In the genomic region with DNA sequence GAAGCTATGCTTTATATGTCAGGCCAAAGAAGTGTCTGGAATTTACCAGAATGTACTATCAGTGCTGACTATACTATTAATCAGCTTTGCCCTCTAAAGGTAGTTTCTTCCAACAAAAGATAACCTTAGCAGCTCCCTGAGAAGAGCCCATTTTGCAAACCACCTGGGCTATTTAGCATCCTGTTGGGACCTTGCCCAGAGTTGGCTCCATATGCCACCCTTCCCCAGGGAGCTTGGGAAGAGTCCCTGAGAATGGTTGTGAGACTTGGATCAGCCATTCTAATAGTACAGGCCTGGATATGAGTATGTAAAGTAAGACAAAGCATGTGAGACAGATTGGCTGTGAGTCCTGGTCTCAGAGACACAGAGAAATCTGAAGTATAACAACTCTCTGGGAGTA, we compare ENCODE assay signal across 18 mouse cellular contexts.
DNase-seq lines count a peak whose midpoint lies in the region; ATAC-seq lines count a peak whose summit lies in the region.
"Had no signal": no experiment of that assay in that cellular context is flagged by ENCODE, and none has a peak within 500 bp of the region (broad histone marks: within the 10 kb centered on the region; RNA-seq: fewer than 3 reads in every experiment).

No protein-coding gene starts in this region.

- H3K9me3 ChIP-seq in midbrain, embryonic 11.5 days (ENCODE audit: control insufficient read depth, low read length), result no peaks in the 10 kb centered on the region
- no peaks in the 10 kb centered on the region for H3K9me3 ChIP-seq in limb, embryonic 10.5 days (replicated peaks)
- H3K9me3 ChIP-seq: embryonic facial prominence, embryonic 12.5 days; forebrain, embryonic 15.5 days; heart, embryonic 13.5 days had no signal

- no peaks in the 10 kb centered on the region for H3K27me3 ChIP-seq in midbrain, embryonic 11.5 days (ENCODE audit: control insufficient read depth, insufficient read depth, low read length)
- no peaks in the 10 kb centered on the region for H3K27me3 ChIP-seq in limb, embryonic 10.5 days (ENCODE audit: low read depth, poor library complexity, severe bottlenecking)
- H3K27me3 ChIP-seq: embryonic facial prominence, embryonic 12.5 days; forebrain, embryonic 15.5 days; heart, embryonic 13.5 days had no signal

- H3K4me2 ChIP-seq in midbrain, embryonic 11.5 days, result no peak overlapping the region
- H3K4me2 ChIP-seq: embryonic facial prominence, embryonic 12.5 days; forebrain, embryonic 15.5 days; heart, embryonic 13.5 days had no signal

- H3K9ac ChIP-seq in midbrain, embryonic 11.5 days (ENCODE audit: low read length), result no peak overlapping the region
- H3K9ac ChIP-seq: embryonic facial prominence, embryonic 12.5 days; forebrain, embryonic 15.5 days; heart, embryonic 13.5 days had no signal

- no peak for ATAC-seq in midbrain, embryonic 11.5 days (ENCODE audit: low FRiP score)
- ATAC-seq: forebrain, embryonic 15.5 days; inflammation-experienced regulatory T-cells, adult 6 months; intestine, postnatal 0 days had no signal

- H3K4me3 ChIP-seq in midbrain, embryonic 11.5 days (ENCODE audit: low read depth, low read length), result no peak overlapping the region
- no peak overlapping the region for H3K4me3 ChIP-seq in limb, embryonic 10.5 days
- H3K4me3 ChIP-seq: embryonic facial prominence, embryonic 12.5 days; forebrain, embryonic 15.5 days; heart, embryonic 13.5 days had no signal

- no peaks in the 10 kb centered on the region for H3K36me3 ChIP-seq in midbrain, embryonic 11.5 days (ENCODE audit: control insufficient read depth, insufficient read depth, low read length)
- H3K36me3 ChIP-seq in limb, embryonic 10.5 days, result no peaks in the 10 kb centered on the region
- H3K36me3 ChIP-seq: embryonic facial prominence, embryonic 12.5 days; forebrain, embryonic 15.5 days; heart, embryonic 13.5 days had no signal

- no peak overlapping the region for H3K27ac ChIP-seq in midbrain, embryonic 11.5 days (ENCODE audit: low read depth, low read length)
- H3K27ac ChIP-seq in limb, embryonic 10.5 days, result no peak overlapping the region
- H3K27ac ChIP-seq: embryonic facial prominence, embryonic 12.5 days; forebrain, embryonic 15.5 days; heart, embryonic 13.5 days had no signal

- DNase-seq in cerebellum, adult 11 months, result peak; percentile 23
- peak; percentile 41 to 49 for DNase-seq in cerebellum, adult 18-20 months
- peak; percentile 67 for DNase-seq in cerebellum, adult 9-11 months
- DNase-seq in cerebellum, postnatal 36 days, result peak; percentile 57
- DNase-seq in midbrain, embryonic 11.5 days (ENCODE audit: low spot score, missing footprints), result no peak
- no peak for DNase-seq in yolk sac, embryonic 10.5 days (ENCODE audit: low spot score)
- DNase-seq in limb, embryonic 10.5 days (ENCODE audit: low spot score), result no peak
- DNase-seq: adrenal gland, adult 2 months; adrenal gland, postnatal 25 days; embryo, embryonic 11 days; gastrocnemius, postnatal 36 days; heart, adult 11 months; heart, postnatal 36 days had no signal

- no peaks in the 10 kb centered on the region for H3K4me1 ChIP-seq in midbrain, embryonic 11.5 days (ENCODE audit: control insufficient read depth, insufficient read depth, low read length)
- H3K4me1 ChIP-seq in limb, embryonic 10.5 days, result no peaks in the 10 kb centered on the region
- H3K4me1 ChIP-seq: embryonic facial prominence, embryonic 12.5 days; forebrain, embryonic 15.5 days; heart, embryonic 13.5 days had no signal

Comparison
In these comparisons a context has a peak if more than half of its experiments do, and no peak if none do; other contexts are left out.
1. DNase-seq: peak in cerebellum, adult 11 months (single experiment), cerebellum, adult 18-20 months (2 of 2), cerebellum, adult 9-11 months (single experiment) and cerebellum, postnatal 36 days (2 of 2); none in midbrain, embryonic 11.5 days (single experiment), yolk sac, embryonic 10.5 days (single experiment) and limb, embryonic 10.5 days (single experiment).